11 mouse cellular contexts compared by ENCODE assay signal in genomic region chr4:97657586-97657985, GRCm38 (mm10).
DNase-seq lines count a peak whose midpoint lies in the region; ATAC-seq lines count a peak whose summit lies in the region.
"Had no signal": no experiment of that assay in that cellular context is flagged by ENCODE, and none has a peak within 500 bp of the region (broad histone marks: within the 10 kb centered on the region; RNA-seq: fewer than 3 reads in every experiment).

No protein-coding gene starts in this region.

- 56% methylated on average over 3 of the region's 3 CpGs for WGBS in heart, embryonic 10.5 days
- WGBS in limb, embryonic 15.5 days = 30% methylated on average over 3 of the region's 3 CpGs
- WGBS in forebrain, embryonic 16.5 days = 84% methylated on average over 3 of the region's 3 CpGs

- no peak overlapping the region for H3K4me2 ChIP-seq in limb, embryonic 15.5 days
- H3K4me2 ChIP-seq in forebrain, embryonic 16.5 days (ENCODE audit: low read length) = no peak overlapping the region

- H3K9me3 ChIP-seq in heart, embryonic 10.5 days = no peaks in the 10 kb centered on the region
- no peaks in the 10 kb centered on the region for H3K9me3 ChIP-seq in limb, embryonic 15.5 days
- H3K9me3 ChIP-seq in forebrain, embryonic 16.5 days (ENCODE audit: control insufficient read depth, low read length) = no peaks in the 10 kb centered on the region
- H3K9me3 ChIP-seq: forebrain, embryonic 10.5 days had no signal

- peak; percentile 52; the same call in 1 of the 2 replicates for ATAC-seq in limb, embryonic 15.5 days (ENCODE audit: insufficient number of reproducible peaks, low FRiP score, low TSS enrichment, low read depth)
- no peak for ATAC-seq in forebrain, embryonic 16.5 days

- H3K27ac ChIP-seq in heart, embryonic 10.5 days = no peak overlapping the region
- no peak overlapping the region for H3K27ac ChIP-seq in limb, embryonic 15.5 days
- H3K27ac ChIP-seq in forebrain, embryonic 16.5 days (ENCODE audit: low read length) = no peak overlapping the region
- H3K27ac ChIP-seq: forebrain, embryonic 10.5 days had no signal

- peaks cover 3% of the 10 kb centered on the region; the same call in 1 of the 2 replicates for H3K4me1 ChIP-seq in heart, embryonic 10.5 days
- peaks cover 9% of the 10 kb centered on the region for H3K4me1 ChIP-seq in limb, embryonic 15.5 days
- H3K4me1 ChIP-seq in forebrain, embryonic 16.5 days (replicated peaks; ENCODE audit: control insufficient read depth, insufficient read depth, low read length) = peaks cover 8% of the 10 kb centered on the region

- no peak overlapping the region for H3K9ac ChIP-seq in limb, embryonic 15.5 days
- no peak overlapping the region for H3K9ac ChIP-seq in forebrain, embryonic 16.5 days (replicated peaks; ENCODE audit: low read depth, low read length)

- H3K4me3 ChIP-seq in heart, embryonic 10.5 days = no peak overlapping the region
- H3K4me3 ChIP-seq in limb, embryonic 15.5 days = no peak overlapping the region
- H3K4me3 ChIP-seq in forebrain, embryonic 16.5 days (replicated peaks; ENCODE audit: low read length) = no peak overlapping the region
- H3K4me3 ChIP-seq: forebrain, embryonic 10.5 days had no signal

- H3K36me3 ChIP-seq in heart, embryonic 10.5 days = no peaks in the 10 kb centered on the region
- H3K36me3 ChIP-seq in limb, embryonic 15.5 days = no peaks in the 10 kb centered on the region
- H3K36me3 ChIP-seq in forebrain, embryonic 16.5 days (ENCODE audit: control insufficient read depth, insufficient read depth) = no peaks in the 10 kb centered on the region
- H3K36me3 ChIP-seq: forebrain, embryonic 10.5 days had no signal

- no peaks in the 10 kb centered on the region for H3K27me3 ChIP-seq in heart, embryonic 10.5 days (ENCODE audit: insufficient read depth, poor library complexity, severe bottlenecking)
- H3K27me3 ChIP-seq in limb, embryonic 15.5 days = no peaks in the 10 kb centered on the region
- H3K27me3 ChIP-seq in forebrain, embryonic 16.5 days (replicated peaks; ENCODE audit: control insufficient read depth, insufficient read depth, low read length) = no peaks in the 10 kb centered on the region

- DNase-seq in heart, adult 11 months = peak; percentile 93
- no peak for DNase-seq in heart, embryonic 10.5 days (ENCODE audit: low spot score)
- DNase-seq in 416B (ENCODE audit: low read depth) = peak; percentile 8
- peak; percentile 79 for DNase-seq in forelimb bud, embryonic 11.5 days (ENCODE audit: low read depth, low spot score)
- no peak for DNase-seq in adrenal gland, postnatal 10 days
- DNase-seq in cerebellum, postnatal 10 days = no peak
- DNase-seq: kidney, adult 8-10 months; layer of hippocampus, postnatal 36 days had no signal

Comparison
In these comparisons a context has a peak if more than half of its experiments do, and no peak if none do; other contexts are left out.
1. DNase-seq: peak in heart, adult 11 months (single experiment), 416B (single experiment) and forelimb bud, embryonic 11.5 days (single experiment); none in heart, embryonic 10.5 days (single experiment), adrenal gland, postnatal 10 days (single experiment) and cerebellum, postnatal 10 days (0 of 2).